Mouse (Mus musculus): Measurements from ENCODE around the gene Stau1. TPM values are rescaled to one million over a fixed set of nuclear protein-coding genes. Genes with fewer than 3 reads are reported as not detected.
A peak's percentile ranks its signal among the peaks of the same experiment; 100 is the strongest.
"Not testable (repeated sequence)": the region's sequence is repeated elsewhere in the genome, so short reads cannot be mapped to it uniquely, and the experiment has no call there.

Stau1 gene
- polyA plus RNA-seq, 1 experiment from 2014 or later, result 119 TPM

GRCm38 (mm10) chr2:167009483-167009882, 13.4 kb upstream of the Stau1 start:
- ATAC-seq, result no peak
- 77% methylated on average over 4 of the region's 4 CpGs for WGBS

DNA sequence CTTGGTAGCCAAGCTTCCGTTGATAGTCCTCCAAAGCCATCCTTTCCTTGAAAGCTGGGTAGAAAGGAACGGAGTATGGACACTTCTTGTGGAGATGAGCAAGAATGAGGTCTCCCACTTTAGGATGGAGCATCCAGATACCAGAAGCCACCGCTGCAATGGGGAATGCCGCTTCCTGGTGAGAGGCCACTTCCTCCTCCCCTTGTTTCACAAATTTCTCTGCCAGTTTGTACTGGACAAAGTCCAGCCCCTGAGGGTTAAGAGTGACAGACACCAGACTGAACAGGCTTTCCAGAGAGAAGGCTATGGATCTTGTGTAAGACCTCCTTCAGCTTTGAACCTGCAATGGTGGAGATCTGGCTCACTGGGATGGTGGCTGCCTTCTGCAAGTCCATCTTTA, 11.5 kb upstream of the Stau1 start:
- H3K4me3 ChIP-seq (replicated peaks); ATAC-seq; H3K9ac ChIP-seq (replicated peaks); H3K4me2 ChIP-seq (replicated peaks); H3K27me3 ChIP-seq; H3K27ac ChIP-seq; H3K9me3 ChIP-seq; H3K4me1 ChIP-seq (replicated peaks); H3K36me3 ChIP-seq: not testable (repeated sequence)
- 80% methylated on average over 4 of the region's 4 CpGs for WGBS

More at GRCm38 (mm10) chr2:167009483-167009882, 13.4 kb upstream of the Stau1 start:
- no peak overlapping the region for H3K9ac ChIP-seq (replicated peaks)
- no peaks in the 10 kb centered on the region for H3K36me3 ChIP-seq
- no peaks in the 10 kb centered on the region for H3K9me3 ChIP-seq
- peaks cover under 1% of the 10 kb centered on the region for H3K4me1 ChIP-seq (replicated peaks)
- H3K27ac ChIP-seq, result no peak overlapping the region
- H3K4me2 ChIP-seq (replicated peaks), result no peak overlapping the region
- no peak overlapping the region for H3K4me3 ChIP-seq (replicated peaks)
- H3K27me3 ChIP-seq, result no peaks in the 10 kb centered on the region

DNA sequence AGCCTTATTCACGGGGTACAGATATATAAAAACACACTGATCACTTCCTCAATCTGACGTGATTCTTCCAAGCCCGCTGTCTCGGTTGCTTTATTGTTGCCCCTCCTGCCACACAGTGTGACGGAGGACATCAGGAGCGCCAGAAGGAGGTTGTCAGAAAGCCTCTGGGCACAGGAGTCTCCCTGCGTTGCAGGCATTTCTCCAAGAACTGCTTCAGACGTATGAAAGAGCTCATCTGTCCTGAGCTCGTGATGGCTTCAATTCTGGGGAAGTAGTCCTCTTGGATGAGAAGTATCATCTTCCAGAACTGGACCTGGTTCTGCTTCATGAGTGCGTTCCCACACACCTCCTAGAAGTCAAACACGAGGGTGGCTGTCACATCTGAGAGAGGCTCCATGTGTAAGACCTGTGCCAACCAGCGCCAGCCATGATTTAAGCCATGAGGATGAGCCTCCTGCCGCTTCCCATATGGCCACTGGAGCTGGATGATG, 10.9 kb upstream of the Stau1 start:
- Histone ChIP-seq H3K36me3 (no peaks in the 10 kb centered on the region), H3K4me1 (replicated peaks) (no peaks in the 10 kb centered on the region), H3K9me3 (no peaks in the 10 kb centered on the region), H3K9ac (replicated peaks) (no peak overlapping the region), H3K4me2 (replicated peaks) (no peak overlapping the region), H3K4me3 (replicated peaks) (no peak overlapping the region), H3K27ac (no peak overlapping the region), H3K27me3 (no peaks in the 10 kb centered on the region)
- no peak for ATAC-seq
- WGBS, result 79% methylated on average over 13 of the region's 13 CpGs

GRCm38 (mm10) chr2:167006355-167006754, 10.3 kb upstream of the Stau1 start:
- no peaks in the 10 kb centered on the region for H3K9me3 ChIP-seq
- no peak for ATAC-seq
- H3K36me3 ChIP-seq, result no peaks in the 10 kb centered on the region
- no peak overlapping the region for H3K4me3 ChIP-seq (replicated peaks)
- no peak overlapping the region for H3K4me2 ChIP-seq (replicated peaks)
- no peak overlapping the region for H3K9ac ChIP-seq (replicated peaks)
- WGBS, result 87% methylated on average over 2 of the region's 2 CpGs
- no peak overlapping the region for H3K27ac ChIP-seq
- H3K4me1 ChIP-seq (replicated peaks), result no peaks in the 10 kb centered on the region
- H3K27me3 ChIP-seq, result no peaks in the 10 kb centered on the region

- no peaks in the 10 kb centered on the region for H3K27me3 ChIP-seq
- no peak overlapping the region for H3K4me3 ChIP-seq (replicated peaks)
- ATAC-seq, result no peak
- no peaks in the 10 kb centered on the region for H3K36me3 ChIP-seq
- H3K4me2 ChIP-seq (replicated peaks), result no peak overlapping the region
- H3K9me3 ChIP-seq, result no peaks in the 10 kb centered on the region
- H3K9ac ChIP-seq (replicated peaks), result no peak overlapping the region
- no peaks in the 10 kb centered on the region for H3K4me1 ChIP-seq (replicated peaks)
- no peak overlapping the region for H3K27ac ChIP-seq
- WGBS, result 48% methylated on average over 8 of the region's 8 CpGs
Observed at GRCm38 (mm10) chr2:167004099-167004854, 8.2 kb upstream of the Stau1 start.

DNA sequence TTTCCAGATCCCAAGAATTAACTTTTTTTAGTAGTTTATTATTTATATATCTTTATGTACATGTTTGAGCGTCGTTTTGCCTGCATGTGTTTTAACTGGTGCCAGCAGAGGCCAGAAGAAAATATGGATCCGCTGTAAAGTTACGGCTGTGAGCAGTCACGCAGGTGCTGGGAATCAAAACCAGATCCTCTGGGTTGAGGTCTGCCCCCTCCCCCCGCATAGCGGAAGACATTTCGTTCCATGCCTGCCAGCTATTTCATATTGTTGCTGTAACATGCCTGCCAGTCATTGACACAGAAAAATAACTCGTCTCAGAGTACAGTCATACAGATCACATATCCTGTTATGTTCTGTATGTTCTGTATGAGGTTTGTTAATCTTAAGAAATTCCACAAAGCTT, 5.4 kb upstream of the Stau1 start:
- no peak overlapping the region for H3K4me2 ChIP-seq (replicated peaks)
- 79% methylated on average over 9 of the region's 9 CpGs for WGBS
- no peak overlapping the region for H3K4me3 ChIP-seq (replicated peaks)
- H3K9me3 ChIP-seq, result no peaks in the 10 kb centered on the region
- no peaks in the 10 kb centered on the region for H3K36me3 ChIP-seq
- H3K27ac ChIP-seq, result no peak overlapping the region
- no peak for ATAC-seq
- no peak overlapping the region for H3K9ac ChIP-seq (replicated peaks)
- H3K27me3 ChIP-seq, result no peaks in the 10 kb centered on the region
- peaks cover 4% of the 10 kb centered on the region; the same call in 1 of the 2 replicates for H3K4me1 ChIP-seq (replicated peaks)

- peaks cover 40% of the 10 kb centered on the region for H3K4me1 ChIP-seq (replicated peaks)
- no peaks in the 10 kb centered on the region for H3K9me3 ChIP-seq
- H3K4me3 ChIP-seq (replicated peaks), result peak overlapping the region; percentile 96
- H3K36me3 ChIP-seq, result no peaks in the 10 kb centered on the region
- H3K9ac ChIP-seq (replicated peaks), result peak overlapping the region; percentile 64
- H3K4me2 ChIP-seq (replicated peaks), result peak overlapping the region; percentile 86
- H3K27ac ChIP-seq, result peak overlapping the region; percentile 66
- WGBS, result 41% methylated on average over 8 of the region's 8 CpGs
- ATAC-seq, result peak; percentile 28; the same call in 1 of the 2 replicates
- H3K27me3 ChIP-seq, result no peaks in the 10 kb centered on the region
Observed at GRCm38 (mm10) chr2:166996533-166996894, 415 bp upstream of the Stau1 start.

DNA sequence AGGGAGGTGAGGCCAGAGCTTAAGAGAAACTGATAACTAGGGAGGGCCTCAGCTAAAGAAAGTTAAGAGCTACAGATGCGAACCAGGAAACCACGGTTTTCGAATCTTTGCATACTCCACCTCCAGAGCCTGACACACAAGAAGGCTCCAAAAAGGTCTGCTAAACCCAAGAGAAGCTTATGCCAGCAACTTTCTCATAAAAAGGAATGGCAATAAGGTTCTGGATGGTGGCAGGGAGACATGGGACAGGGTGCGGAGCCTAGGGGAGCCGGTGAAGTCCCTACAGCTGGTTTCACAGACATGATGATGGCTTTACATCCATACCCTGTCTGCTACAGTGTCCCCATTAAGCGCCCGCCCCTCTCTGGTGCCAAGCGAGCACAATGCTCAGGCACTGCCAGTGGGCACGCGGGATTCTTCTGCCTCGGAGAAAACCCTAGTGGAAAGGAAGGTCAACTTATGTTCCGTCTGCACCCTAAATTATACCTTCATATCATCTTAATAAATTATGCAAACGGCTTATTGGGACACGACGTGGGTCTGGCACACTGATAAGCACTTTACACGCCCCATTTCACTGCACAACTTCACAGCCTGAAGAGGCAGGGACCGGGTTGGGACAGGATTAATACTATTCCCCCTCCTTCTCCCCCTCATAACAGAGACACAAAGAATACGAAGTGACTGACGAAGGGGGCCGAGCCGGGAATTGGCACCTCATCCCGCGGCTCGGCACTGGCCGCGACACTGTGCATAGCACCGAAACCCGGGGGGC, 891 bp downstream of the Stau1 start:
- H3K4me2 ChIP-seq (replicated peaks), result peak overlapping the region; percentile 86
- H3K9ac ChIP-seq (replicated peaks), result peak overlapping the region; percentile 96
- no peaks in the 10 kb centered on the region for H3K9me3 ChIP-seq
- no peaks in the 10 kb centered on the region for H3K27me3 ChIP-seq
- WGBS, result 5% methylated on average over 27 of the region's 28 CpGs
- H3K4me1 ChIP-seq (replicated peaks), result peaks cover 43% of the 10 kb centered on the region
- H3K36me3 ChIP-seq, result no peaks in the 10 kb centered on the region
- peak overlapping the region; percentile 94 for H3K27ac ChIP-seq
- peak; percentile 40 for ATAC-seq
- peak overlapping the region; percentile 96 for H3K4me3 ChIP-seq (replicated peaks)

GRCm38 (mm10) chr2:166991945-166992344, 4.2 kb downstream of the Stau1 start:
- no peak overlapping the region for H3K27ac ChIP-seq
- no peak overlapping the region for H3K4me2 ChIP-seq (replicated peaks)
- peaks cover 48% of the 10 kb centered on the region for H3K4me1 ChIP-seq (replicated peaks)
- no peak overlapping the region for H3K4me3 ChIP-seq (replicated peaks)
- no peaks in the 10 kb centered on the region for H3K9me3 ChIP-seq
- no peaks in the 10 kb centered on the region for H3K36me3 ChIP-seq
- H3K9ac ChIP-seq (replicated peaks), result 0 out of 2 replicates have a peak overlapping the region, but pooled peaks have one; percentile 23
- no peaks in the 10 kb centered on the region for H3K27me3 ChIP-seq
- no peak for ATAC-seq

DNA sequence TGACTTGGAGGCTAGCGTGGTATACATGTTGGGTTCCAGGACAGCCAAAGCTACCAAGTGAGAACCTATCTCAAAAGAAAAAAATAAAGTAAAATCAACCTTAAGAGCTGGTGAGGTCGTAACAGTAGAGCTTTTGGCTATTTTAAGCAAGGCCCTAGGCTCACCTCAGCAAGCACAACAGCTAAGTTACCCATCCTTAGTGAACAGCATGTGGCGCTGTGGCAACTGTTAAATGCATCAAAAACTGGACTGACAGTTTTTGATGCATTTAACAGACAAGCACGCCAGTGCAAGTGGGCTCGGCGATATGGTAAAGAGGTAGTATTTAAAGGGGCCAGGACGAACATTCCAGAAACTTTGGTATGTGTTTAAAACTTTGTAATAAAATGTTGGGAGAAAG, 5.2 kb downstream of the Stau1 start:
- peaks cover 44% of the 10 kb centered on the region for H3K4me1 ChIP-seq (replicated peaks)
- H3K9ac ChIP-seq (replicated peaks), result no peak overlapping the region
- no peaks in the 10 kb centered on the region for H3K27me3 ChIP-seq
- ATAC-seq, result no peak
- no peak overlapping the region for H3K4me3 ChIP-seq (replicated peaks)
- H3K27ac ChIP-seq, result no peak overlapping the region
- no peaks in the 10 kb centered on the region for H3K9me3 ChIP-seq
- H3K36me3 ChIP-seq, result no peaks in the 10 kb centered on the region
- WGBS, result 91% methylated on average over 7 of the region's 7 CpGs
- H3K4me2 ChIP-seq (replicated peaks), result no peak overlapping the region

DNA sequence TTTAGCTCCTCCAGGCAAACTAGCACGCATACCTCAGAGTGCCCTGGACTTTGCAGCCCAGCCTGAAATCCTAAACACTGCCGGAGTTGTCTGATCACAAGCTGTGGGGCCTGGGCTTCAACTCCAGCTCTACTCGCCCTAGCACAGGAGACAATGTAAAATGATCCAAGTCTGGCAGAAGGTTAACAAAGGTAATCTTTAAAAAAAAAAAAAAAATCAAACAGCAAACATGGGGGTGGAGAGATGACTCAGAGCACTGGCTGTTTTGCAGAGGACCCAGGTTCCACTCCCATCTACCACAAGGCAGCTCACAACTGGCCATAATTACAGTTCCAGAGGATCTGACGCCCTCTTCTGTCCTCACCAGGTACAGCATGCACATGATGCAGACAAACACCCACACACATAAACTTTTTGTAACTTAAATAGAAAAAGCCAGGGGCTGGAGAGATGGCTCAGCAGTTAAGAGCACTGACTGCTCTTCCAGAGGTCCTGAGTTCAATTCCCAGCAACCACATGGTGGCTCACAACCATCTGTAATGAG, 12.7 kb downstream of the Stau1 start:
- WGBS, result 88% methylated on average over 4 of the region's 4 CpGs
- Histone ChIP-seq H3K4me2 (replicated peaks) (no peak overlapping the region), H3K9me3 (no peaks in the 10 kb centered on the region), H3K4me1 (replicated peaks) (no peaks in the 10 kb centered on the region), H3K9ac (replicated peaks) (no peak overlapping the region), H3K27me3 (no peaks in the 10 kb centered on the region), H3K36me3 (peaks cover 4% of the 10 kb centered on the region; the same call in 1 of the 2 replicates), H3K27ac (no peak overlapping the region), H3K4me3 (replicated peaks) (no peak overlapping the region)
- ATAC-seq, result no peak

DNA sequence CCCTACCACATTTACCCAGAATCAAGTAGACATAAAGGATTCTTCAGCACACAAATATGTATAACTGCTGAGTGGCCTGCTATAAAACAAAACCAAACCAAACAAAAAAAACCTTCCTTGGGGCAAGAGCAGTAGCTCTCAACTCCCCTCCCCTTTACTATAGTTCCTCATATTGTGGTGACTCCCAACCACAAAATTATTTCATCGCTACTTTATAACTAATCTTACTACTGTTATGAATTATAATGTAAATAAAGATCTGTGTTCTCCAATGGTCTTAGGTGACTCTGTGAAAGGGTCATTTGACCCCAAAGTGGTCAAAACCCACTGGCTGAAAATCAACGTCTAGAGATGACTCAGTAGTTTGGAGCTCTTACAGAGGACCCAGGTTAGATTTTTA, 15.9 kb downstream of the Stau1 start:
- Histone ChIP-seq H3K36me3 (peaks cover 4% of the 10 kb centered on the region; the same call in 1 of the 2 replicates), H3K4me3 (replicated peaks) (no peak overlapping the region), H3K9ac (replicated peaks) (no peak overlapping the region), H3K9me3 (no peaks in the 10 kb centered on the region), H3K27ac (no peak overlapping the region), H3K4me2 (replicated peaks) (no peak overlapping the region), H3K4me1 (replicated peaks) (peaks cover 3% of the 10 kb centered on the region; the same call in 1 of the 2 replicates), H3K27me3 (no peaks in the 10 kb centered on the region)
- no peak for ATAC-seq
- 94% methylated on average over 2 of the region's 2 CpGs for WGBS

All from midbrain, embryonic 13.5 days (tissue).